Mouse (Mus musculus) central nervous system, embryonic 18 days (tissue): Measurements from ENCODE around the gene Dck. TPM values are rescaled to one million over a fixed set of nuclear protein-coding genes. Genes with fewer than 3 reads are reported as not detected.

Source experiments
- polyA plus RNA-seq: library from polyadenylated mRNA; depleted of rRNA; stranded (reverse); fragments of >200 nt; gene quantifications from 2 replicates; pipeline ENCODE4 v1.2.3, GENCODE M21; 2012; rRNA removed

Gene Dck
- polyA plus RNA-seq, result 27.0 and 29.5 TPM in 2 replicates

GRCm38 (mm10) chr5:88764987-88765481 lies at the start of gene Dck:
TSS of gene Dck (plus strand) at chr5:88764996.

GRCm38 (mm10) chr5:88720116-88721002 lies 44.4 kb upstream of the Dck start, which contains the start of gene Mob1b:
TSS of gene Mob1b (plus strand) at chr5:88720855.

Other genes starting within 250 kb of the Dck start
- 1.0 and 1.8 TPM in 2 replicates for gene Jchain, start 237.1 kb upstream of the Dck start, polyA plus RNA-seq
- gene Utp3, start 210.5 kb upstream of the Dck start, polyA plus RNA-seq, result 27.8 and 31.8 TPM in 2 replicates
- 166 and 170 TPM in 2 replicates for gene Rufy3, start 200.0 kb upstream of the Dck start, polyA plus RNA-seq
- gene Grsf1, start 88.8 kb upstream of the Dck start, polyA plus RNA-seq, result 51.0 and 58.1 TPM in 2 replicates
- gene Mob1b, start 44.1 kb upstream of the Dck start, polyA plus RNA-seq, result 13.2 and 13.8 TPM in 2 replicates
- 10.0 and 11.9 TPM in 2 replicates for gene Slc4a4, start 121.8 kb downstream of the Dck start, polyA plus RNA-seq